Mouse (Mus musculus) cerebellum, adult 18-20 months (tissue): Measurements from ENCODE around the gene Mpped1.
A peak's percentile ranks its signal among the peaks of the same experiment; 100 is the strongest.

Experiments
- DNase-seq, 2 experiments: peaks; one replicate each; pipeline ENCODE4 v3.0.0; 2021

The Mpped1 gene

DNA sequence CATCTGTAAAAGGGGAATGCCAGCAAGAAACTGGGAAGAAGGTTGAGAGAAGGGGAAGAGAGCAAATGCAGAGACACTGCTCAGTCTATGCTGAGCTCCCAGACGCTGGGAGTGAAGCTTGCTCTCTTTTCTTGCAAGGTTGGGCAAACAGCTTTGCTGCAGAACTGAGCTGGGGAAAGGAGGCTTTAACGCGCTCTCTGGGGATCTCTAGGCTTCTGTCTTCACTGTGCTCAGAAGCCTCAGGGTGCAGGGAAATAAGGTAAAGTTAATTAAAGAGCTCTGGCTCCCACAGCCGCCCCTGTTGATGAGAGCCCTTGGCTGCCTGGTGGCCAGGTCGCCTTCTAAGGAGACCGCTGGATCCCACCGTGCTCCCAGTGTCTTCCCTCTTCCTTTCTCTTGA is 17.7 kb downstream of the Mpped1 start:
- DNase-seq = no peak

DNA sequence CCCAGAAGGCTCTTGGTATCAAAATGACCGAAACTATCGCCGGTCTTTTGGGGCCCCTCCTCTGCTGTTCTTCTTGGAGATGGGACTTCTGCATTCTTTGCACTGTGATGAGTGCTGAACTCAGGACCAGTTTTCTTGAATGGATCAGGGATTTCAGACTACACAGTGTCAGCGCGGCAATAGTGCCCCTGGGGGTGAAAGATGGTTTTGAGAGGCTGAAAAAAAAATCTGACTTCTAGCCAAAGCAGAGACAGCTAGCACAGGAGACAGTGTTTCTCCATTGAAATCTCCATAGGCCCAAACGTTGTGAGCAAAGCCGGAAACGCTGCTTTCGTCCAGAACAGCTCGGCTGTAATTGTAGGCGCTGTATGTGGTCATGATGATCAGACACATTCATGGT is 19.7 kb downstream of the Mpped1 start:
- no peak for DNase-seq

DNA sequence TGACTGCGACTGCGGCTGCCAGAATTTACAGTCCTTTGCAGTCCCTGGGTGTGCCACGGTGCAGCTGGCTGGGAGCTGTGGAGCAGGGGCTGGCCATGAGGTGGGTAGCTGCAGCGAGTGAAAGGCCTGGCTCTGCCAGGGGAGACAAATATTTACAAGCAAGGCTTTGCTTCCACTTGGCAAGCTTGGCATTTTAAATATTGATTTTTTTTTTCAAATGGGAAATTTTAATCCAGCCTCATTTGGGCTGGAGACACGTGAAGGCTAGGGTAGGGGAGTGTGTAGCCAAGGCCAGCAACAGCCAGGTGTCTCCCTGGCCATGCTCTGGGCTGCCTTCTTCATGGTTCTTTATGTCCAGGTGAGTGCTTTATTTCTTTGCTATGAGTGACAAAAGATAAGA is 21.7 kb downstream of the Mpped1 start:
- no peak for DNase-seq

DNA sequence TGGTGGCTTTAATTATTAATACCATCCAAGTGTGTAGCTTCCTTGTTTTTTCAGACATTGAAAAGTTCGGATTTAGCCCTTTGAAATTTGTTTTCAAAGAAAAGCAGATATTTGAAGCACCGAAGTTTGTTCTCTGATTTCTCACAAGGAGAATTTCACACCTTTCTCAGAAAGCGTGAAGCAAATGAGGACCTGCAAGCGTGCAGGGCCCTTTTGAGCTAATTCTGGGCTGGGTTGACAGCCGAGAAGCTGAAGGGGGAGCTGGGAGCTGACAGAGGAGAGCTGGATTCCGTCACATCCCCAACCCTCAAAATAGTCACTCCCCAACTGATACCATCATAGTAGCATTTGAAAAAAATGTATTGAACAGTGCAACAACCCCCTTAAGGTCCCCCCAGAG is 34.8 kb downstream of the Mpped1 start:
- DNase-seq = no peak

DNA sequence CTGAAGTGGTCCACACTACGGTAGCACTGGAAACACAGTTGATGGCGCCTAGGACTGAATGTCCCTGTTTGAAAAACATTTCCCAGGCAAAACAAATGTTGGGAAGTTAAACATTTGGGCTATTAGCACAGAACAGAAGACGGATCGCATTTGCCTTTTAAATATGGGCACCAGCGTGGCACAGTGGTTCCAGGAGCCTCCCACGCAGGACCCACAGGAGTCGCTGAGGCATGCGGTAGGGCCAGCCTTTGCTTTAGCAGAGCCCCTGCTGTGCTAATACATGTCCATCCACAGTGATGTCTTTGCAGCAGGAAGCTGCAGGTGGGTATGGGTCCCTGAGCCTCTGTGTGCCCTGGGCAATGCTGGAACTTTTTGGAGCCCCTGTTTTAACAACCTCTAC is 48.7 kb downstream of the Mpped1 start:
- DNase-seq = peak; percentile 44 to 51

DNA sequence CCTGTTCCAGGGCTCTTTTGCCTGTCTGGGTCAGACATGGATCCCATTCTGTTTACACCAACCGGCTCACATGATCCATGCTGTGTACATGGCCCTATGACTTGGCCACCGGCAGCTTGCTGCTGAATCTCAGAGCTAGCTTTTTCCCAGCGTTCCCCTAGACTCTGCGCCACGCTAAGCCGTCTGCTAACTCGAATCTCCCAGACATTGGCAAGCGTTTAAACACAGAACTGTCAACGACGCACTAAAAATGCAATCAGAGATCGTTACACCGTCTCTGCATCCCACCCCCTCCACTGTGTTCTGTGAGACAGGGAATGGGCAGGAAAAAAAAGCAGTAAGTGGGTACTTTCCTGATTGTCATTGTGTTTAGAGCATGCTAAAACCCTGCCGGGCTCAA is 50.0 kb downstream of the Mpped1 start:
- DNase-seq = no peak

DNA sequence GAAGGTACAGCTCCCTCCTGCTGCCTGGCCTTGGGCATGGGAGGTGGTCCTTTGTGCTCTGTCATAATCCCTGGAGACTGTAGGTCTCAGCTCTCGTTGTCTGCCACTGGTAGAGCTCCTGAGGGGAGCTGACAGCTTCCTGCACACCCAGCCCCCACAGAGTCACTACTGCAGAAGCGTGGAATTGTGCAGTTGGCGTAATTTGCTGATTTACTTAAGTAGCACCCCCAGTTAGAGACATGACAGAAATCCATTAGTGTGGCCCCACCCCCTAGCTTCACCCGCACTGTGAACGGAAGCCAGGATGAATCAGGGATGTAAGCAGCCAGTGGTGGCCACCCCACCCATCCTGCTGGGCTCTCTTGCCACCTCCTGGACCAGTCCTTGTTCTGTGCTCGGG is 53.0 kb downstream of the Mpped1 start:
- DNase-seq = no peak

DNA sequence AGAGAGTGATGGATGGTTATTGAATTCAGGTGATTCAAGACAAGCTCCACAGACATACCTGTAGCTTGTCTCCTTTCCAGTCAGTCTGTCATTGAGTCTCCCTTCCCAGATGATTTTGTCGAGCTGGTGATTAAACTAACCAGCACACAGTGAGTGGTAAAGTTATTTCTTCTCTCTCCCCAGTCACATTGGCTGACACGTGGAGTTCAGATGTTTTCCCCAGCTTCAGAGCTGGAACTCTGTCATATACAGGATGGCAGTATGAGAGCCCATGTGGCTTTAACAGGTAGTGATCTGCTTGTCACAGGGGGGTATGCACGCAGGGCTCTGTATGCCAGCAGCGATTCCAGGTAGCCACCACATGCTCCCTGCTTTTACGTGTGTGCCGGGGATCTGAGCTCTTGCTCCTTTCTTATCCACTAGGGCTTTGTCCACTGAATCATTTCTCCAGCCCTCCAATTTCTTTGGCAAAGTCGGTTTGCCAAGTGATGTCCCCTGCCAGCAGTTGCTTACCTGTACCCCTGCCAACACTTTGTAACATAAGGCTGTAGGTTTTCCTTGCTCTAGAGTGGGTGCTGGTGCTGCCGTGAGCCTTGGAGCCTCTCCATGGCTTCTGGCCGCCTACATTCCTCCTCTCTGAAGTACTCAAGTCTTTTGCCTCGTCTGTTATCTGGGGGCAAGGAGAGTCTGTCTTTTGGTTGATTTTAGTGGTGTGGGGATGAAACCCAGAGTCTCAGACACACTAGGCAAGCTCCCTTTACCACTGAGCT is 61.9 kb downstream of the Mpped1 start:
- no peak for DNase-seq

DNA sequence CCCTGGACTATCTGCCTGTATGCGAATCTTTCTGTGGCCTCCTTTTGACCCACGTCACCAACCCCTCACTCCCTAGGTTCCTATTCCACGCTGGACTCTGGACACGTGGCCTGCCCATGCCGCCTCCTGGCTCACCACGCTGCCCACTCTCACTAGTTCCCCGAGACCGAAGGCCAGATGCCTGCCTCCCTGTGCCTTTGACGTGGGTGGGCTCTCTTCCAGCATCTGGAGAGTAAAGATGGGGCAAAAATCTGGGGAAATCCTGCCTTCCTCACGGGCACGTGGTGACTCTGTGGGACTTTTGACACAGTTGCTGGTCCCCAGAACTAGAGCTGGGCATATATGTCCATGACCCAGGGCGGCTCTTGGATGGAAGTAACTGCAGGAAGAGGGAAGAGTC is 63.2 kb downstream of the Mpped1 start:
- no peak for DNase-seq

DNA sequence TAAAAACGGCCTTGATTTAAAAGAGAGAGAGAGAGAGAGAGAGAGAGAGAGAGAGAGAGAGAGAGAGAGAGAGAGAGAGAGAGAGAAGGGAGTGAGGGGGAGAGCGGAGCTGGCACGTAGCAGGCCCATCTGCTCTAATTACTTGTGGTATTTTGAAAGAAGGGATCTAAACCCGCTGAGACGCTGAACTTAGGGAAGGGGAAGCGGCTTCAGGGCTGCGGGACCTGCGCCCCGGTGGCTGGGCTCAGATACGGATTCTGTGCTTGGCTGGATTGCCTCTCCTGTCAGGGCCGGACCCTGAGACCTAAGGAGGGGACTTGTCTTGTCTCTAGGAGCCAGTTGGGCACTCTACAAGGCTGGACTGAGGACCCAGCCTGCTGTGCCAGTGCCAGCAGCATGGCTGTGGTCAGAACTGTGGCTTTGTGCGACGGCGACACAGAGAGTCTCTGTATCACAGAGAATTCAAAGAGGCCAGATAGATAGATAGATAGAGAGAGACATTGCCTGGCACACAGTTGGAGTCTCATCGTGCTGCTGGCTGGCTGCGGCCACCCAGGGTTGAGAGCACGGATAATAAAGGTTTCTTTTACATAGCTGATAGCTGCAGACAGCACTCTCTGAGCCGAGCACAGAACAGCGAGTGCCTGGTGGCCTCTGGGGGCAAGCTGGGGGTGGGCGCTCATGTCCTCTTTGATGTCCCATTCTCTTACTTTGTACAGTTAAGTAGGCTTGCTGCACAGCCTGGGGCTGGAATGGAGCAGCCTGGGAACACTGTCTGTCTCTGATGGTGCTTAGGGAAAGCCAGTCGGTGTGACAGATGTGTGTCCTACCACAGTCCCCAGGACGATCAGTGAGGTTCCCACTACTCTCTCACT is 63.9 kb downstream of the Mpped1 start:
- DNase-seq = no peak

DNA sequence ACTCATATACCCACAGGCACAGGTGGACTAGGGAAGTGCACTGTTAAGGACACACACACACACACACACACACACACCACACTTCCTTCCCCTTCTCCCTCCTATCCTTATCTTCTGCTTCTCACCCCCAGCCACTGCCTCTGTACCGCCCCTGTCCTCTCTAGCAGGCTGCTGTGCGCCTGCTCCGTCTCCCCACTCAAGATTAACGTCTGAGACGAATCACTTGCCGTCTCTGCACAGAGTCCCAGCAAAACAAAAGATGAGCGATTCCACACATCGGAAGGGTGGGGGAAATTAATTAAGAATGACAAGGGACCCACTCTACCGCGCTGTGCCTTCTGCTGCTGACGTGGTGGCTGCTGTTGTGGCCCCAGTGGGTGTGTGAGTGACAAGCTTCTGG is 66.5 kb downstream of the Mpped1 start:
- no peak for DNase-seq

DNA sequence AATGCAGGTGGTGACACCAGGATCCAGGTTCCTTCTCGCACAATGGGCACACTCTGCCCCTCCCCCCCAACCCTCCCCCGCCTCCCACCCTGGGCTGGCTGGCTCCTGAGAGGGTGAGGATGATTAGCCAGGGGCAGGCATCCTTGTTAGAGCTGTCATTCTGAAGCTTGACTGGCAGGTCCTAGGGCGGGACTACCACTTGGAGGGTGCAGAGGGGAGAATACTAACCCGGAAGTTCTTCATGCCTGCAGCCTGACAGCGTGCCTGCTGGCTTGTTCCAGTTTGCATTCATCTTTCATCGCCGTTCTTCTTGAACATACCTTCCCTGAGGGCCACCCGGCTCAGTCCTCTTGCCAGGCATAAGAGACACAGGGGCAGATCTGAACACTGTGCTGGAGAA is 67.3 kb downstream of the Mpped1 start:
- no peak for DNase-seq

DNA sequence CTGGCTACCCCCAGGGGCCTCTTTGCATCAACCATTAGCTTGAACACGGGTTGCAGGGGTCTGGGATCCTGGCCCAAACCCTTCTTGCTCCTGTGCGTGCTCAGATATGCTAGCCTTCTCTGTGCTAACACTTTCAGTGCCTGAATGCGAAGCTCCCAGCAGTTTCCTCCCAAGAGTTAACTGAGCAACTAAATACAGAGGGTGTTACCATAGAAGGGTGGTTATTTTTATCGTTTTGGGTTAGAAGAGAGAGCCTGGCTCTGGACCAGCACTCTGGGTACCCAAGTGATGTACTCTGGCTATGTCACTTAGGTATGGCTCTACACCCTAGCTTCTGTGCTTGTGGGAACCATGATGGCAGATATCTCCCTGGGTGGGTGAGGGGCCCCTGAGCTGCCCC is 68.2 kb downstream of the Mpped1 start:
- no peak for DNase-seq

DNA sequence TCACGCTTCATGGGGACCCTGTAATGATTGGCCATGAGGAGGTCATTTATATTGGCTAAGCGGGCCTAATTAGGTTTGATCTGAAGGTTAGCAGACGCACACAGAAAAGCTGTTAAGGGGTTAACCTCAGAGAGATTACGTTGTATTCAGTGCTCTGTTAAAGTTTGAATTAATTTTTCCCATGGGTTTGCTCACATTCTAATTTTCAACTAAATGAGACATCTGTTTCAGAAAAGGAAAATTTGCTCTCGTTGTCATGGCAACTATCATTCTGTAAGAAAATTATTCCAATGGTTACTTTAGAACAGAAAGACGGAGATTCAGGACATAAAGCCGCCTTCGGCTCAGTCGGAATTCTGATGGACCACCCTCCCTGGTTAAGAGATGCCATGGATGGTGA is 68.9 kb downstream of the Mpped1 start:
- no peak for DNase-seq

DNA sequence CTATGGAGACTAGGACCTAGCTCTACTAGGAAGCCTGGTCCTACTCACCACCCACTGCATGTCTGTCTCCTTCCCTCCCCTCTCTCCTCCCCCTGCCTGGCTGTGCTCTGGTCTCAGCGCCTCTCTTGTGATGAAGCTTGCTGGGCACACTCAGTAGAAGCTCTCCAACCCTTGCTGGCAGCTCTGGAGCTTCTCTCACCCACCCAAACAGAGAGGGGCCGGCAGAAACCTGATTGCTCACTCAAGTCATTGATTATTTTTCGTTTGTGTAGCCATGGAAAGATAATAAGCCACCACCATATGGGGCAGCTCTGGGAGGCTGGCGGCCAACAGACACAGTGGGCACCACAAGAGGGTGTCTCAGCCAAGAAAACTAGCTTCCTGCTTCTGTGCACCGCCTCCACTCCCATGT is 74.1 kb downstream of the Mpped1 start:
- no peak for DNase-seq

DNA sequence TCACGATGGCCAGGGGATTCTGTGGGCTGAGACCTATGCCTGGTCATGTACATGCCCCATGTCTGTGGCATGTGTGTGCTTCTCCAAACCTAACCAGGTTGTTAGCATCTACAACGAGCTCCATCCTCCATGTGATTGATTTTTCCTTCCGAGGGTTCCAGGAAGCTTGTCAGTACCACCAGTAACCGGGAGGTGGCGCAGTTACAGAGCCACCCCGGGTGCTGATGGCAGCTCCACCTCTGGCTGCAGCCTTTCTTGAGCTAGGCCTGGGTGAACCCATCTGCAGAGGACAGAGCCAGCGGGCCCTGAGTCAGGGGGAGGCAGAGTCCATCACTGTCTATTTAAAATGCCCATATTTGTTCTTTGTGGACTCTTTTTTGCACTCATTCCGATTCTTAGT is 77.9 kb downstream of the Mpped1 start:
- DNase-seq = peak; percentile 64 to 81

DNA sequence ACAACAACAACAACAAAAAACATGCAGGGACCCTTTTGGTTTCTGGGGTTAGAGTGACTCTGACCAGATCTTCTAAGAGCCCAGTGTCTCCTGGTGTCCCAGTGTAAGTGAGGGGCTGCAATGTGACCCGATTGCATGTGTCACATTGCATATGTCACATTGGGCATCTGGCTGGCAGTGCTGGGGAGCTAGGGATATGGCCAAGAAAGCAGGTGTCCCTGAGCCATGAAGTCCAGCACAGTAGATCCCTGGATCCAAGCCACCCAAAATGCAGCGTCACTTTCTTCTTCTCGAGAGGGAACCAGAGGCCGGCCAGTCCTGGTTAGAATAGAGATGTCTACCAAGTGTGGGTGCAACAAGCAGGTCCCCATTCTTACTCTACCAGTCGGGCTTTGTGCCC is 86.4 kb downstream of the Mpped1 start:
- DNase-seq = no peak

DNA sequence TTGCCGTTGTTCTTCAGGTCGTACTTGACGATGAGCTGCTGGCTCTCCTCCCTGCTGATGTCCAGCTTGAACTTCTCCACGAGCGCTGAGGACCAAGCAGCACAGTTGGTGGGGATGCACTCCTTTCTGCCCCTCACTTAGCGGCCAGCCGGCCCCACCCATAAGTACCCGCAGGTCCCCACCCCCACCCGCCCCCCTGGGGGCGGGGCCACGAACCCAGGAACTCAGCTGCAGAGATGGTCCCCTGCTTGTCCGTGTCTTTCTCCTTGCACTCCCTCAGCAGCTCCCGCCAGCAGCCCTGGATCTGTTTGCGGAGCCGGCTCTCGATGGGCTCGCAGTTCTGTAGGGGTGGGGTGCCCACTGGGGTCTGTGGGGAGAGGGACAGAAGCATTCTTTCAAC is 91.7 kb downstream of the Mpped1 start:
- DNase-seq = no peak

DNA sequence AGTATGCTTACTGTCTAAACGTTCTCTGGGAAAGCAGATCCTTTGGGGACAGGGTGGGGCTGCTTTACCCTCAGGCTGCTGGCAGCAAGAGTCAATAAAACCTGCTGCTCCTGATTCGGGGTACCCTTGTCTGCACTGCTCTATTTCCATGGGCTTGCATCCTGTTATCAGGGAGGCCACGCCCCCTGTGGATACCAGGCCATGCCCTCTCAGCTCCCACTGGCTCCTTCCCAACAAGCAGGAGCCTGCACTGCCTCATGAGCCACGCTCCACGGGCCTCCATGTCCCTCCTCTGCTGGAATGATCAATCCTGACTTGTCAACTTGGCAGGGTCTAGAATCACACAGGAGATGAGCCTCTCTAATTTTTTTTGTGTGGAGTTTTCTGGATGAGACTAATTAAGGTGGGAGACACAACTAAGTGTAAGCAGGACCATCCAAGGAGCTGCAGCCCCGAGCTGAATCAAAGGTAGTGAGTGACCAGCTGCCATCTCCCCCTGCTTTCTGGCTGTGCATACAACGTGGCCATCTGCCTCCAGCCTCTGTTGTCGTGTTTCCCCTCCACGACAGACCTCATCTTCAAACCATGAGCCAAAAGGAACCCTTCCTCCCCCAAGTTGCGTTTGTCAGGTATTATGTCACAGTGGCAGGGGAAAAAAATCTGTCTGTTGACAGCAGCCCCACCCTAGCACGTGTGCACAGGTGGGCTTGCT is 98.0 kb downstream of the Mpped1 start:
- DNase-seq = no peak

DNA sequence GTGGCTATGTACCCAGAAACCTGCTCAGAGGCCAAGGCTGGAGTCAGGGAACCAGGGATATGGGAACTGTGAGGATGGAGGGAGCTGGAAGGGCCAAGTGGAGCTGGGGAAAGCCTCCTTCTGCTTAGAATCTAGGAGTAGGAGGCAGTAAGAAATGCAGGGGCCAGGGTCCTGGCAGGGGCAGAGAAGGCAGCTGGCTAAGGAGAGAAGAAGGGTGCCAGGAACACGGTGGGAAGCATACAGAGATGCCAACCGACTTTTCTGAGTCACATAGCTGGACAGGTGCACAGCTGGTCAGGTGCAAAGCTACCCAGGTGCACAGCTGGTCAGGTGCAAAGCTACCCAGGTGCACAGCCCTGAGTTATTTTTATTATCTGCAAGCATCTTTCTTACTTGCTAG is 98.6 kb downstream of the Mpped1 start:
- no peak for DNase-seq

DNA sequence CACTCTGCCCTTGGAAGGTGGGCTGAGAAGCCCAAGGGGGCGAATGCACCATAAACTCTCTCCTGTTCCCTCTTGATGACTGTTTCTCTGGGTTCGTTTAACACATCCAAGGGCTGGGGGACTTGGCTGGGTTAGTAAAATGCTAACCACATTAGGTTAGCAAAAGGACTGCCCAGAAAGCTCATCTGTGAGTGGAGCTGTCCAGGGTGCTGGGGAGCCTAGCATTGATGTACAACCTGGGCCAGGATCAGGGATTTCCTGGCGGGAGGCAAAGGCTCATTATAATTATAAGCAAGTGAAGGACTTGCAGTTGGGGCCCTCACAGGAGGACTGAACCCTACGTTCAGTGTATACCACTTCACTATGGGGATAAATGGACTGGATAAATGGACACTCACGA is 100.6 kb downstream of the Mpped1 start:
- DNase-seq = no peak

DNA sequence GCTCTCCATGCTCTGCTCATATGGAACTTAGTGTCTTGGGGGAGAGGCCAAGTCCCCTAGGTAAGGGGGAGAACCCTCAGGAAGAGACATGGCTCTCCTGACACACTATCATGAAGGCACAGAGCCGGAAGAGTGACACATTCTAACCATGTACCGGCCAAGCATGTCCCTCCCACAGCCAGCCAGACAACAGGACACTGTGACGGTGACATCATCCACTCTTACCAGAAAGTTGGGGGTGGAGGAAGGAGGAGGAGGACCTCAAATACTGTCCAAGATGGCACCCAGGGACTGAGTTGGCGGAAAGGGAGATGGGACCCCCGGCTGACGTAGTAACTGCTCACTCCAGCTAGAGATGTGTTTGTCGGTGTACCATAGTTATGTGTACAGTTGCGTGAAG is 104.6 kb downstream of the Mpped1 start:
- no peak for DNase-seq

DNA sequence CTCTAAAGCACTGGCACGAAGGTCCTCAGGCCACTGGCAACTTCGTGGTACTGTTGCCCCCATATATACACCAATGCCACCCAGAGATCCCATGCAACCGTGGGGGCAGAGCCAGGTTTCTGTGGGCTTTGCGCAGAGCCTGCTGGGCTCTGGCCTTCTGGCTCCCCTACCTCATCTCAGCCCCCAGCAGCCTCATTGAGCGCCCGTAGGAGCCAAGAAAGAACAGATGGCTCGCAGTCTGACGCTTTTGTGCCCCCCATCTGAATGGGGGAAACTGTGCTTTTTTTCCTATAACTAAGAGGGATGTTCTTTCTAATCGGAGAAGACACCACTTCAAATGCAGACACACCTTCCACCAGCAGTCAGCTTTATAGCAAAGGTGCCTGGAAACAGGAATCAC is 105.0 kb downstream of the Mpped1 start:
- no peak for DNase-seq

DNA sequence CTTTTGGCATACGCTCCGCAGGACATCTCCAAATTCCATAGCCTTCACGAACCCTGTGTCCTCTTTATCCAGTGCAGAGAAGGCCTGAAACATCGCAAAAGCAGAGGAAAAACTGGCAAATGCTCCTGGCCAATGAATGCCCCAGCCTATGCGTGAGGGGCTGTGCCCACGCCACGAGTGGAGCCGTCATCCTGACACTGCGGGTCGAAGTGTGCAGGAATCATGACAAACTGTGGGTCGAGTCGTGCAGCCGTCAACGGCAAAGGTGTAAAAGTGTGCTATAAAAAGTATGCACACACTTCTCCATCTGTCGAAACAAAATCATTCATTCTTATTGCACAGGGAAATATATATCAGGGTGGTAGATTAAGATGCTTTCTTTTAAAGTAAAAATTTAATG is 113.6 kb downstream of the Mpped1 start:
- DNase-seq = no peak
